Mouse (Mus musculus): Measurements from ENCODE around the gene Caln1. TPM values are rescaled to one million over a fixed set of nuclear protein-coding genes. Genes with fewer than 3 reads are reported as not detected.

Caln1 gene
- not detected for polyA plus RNA-seq (2017; shearing (Covaris generic))

DNA sequence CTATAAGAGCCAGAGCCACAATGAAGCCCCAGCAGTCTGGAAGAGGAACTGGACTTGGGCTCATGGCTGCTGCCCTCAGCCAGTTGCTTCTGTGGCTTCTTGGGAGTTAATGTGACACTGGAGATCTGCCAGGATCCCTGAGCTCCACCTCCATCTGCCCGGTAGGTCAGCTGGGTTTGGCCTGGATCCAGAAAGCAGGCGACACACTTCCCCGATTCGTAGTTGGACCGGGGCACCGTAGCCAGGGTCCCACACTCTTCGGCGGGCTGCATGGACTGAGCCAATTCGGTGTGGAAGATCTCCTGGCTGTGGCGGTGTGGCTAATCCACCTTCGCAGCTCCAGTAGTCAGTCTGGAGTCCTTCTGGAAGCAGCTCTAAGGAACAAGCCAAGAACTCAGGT is at the start of gene Caln1:
Gene Caln1, plus strand, starts transcription at position 219 of the 400 bp plus-strand sequence.

DNA sequence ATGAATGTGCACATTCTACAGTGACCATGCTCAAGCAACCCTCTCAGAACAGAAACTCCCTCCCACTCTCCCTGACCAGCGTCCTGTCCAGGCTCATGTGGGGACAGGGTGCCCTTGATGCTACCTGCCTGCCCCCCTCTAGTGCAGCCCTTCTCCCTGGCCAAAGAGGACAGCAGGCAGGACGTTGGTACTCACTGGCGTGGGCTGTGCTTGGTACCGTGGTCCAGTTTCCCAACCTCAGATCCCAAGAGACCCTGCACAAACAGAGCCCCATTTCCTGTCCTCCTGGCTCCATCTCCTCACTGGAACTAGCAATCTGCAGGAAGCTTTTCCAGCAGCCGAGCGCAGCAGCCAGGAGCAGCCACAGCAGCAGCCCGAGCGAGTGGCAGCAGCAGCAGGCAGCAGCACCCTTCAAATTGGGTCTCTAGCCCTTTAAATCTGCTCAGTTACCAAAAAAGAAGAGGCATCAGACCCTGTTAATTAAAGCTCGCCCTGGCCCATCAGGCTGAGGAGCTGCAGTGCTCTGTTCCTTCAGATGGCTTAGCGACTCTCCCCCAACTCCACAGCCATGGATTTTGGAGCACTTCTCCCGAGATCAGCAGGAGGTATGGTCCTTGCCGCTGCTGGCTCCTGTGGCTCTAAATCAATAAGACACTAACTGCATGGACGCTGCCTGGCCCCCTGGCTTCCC is 15.1 kb downstream of the Caln1 start, which contains the start of gene A330070K13Rik:
Gene A330070K13Rik, minus strand, starts transcription at position 410 of the 691 bp plus-strand sequence.

Other genes starting within 250 kb of the Caln1 start
- gene Kctd7, start 224.6 kb upstream of the Caln1 start, polyA plus RNA-seq (2017; shearing (Covaris generic)), result 1.2 TPM
- 53.0 TPM for gene Rabgef1, start 197.7 kb upstream of the Caln1 start, polyA plus RNA-seq (2017; shearing (Covaris generic))
- 87.5 TPM for gene Tmem248, start 152.4 kb upstream of the Caln1 start, polyA plus RNA-seq (2017; shearing (Covaris generic))
- 131 TPM for gene Sbds, start 113.9 kb upstream of the Caln1 start, polyA plus RNA-seq (2017; shearing (Covaris generic))
- gene Tyw1, start 113.8 kb upstream of the Caln1 start, polyA plus RNA-seq (2017; shearing (Covaris generic)), result 27.6 TPM
- not detected for gene A330070K13Rik, start 15.2 kb downstream of the Caln1 start, polyA plus RNA-seq (2017; shearing (Covaris generic))